Mouse (Mus musculus) lung, adult 2 months (tissue): ENCODE results near the gene Nolc1.

Experiments used
- CTCF ChIP-seq: fragments of 200-500 bp; IDR thresholded peaks from 2 replicates; pipeline ENCODE4 v1.5.1; 2011; ENCODE audit warnings: mild to moderate bottlenecking, low read length, control low read depth; ENCODE audit not compliant: insufficient read depth
- POLR2A ChIP-seq: fragments of 200-500 bp; IDR thresholded peaks from 2 replicates; pipeline ENCODE4 v1.6.1; 2011; ENCODE audit warnings: low read depth, mild to moderate bottlenecking, control low read depth, low read length, borderline replicate concordance; ENCODE audit errors: extremely low read depth

- TF ChIP-seq CTCF: no peak
- no peak for TF ChIP-seq POLR2A
Measured at GRCm38 (mm10) chr19:46131283-46131682, 55.6 kb downstream of the Nolc1 start.
